Mouse (Mus musculus) forebrain, embryonic 10.5 days (tissue): Measurements from ENCODE around the gene Frem1. TPM values are rescaled to one million over a fixed set of nuclear protein-coding genes. Genes with fewer than 3 reads are reported as not detected.

ENCODE experiments used
- DNase-seq: peaks from one replicate; pipeline ENCODE4 v3.0.0-alpha.2; 2017; ENCODE audit warnings: low spot score; ENCODE audit errors: extremely low spot score
- H3K27ac ChIP-seq: fragments of 300-500 bp; sonication (generic); 2 replicates; pipeline ENCODE4 v1.5.1; 2016; ENCODE audit warnings: mild to moderate bottlenecking
- H3K27me3 ChIP-seq: fragments of 300-500 bp; sonication (generic); 2 replicates; pipeline ENCODE4 v1.6.1; 2016; ENCODE audit warnings: mild to moderate bottlenecking; ENCODE audit not compliant: poor library complexity, severe bottlenecking
- H3K36me3 ChIP-seq: fragments of 300-500 bp; sonication (generic); replicated peaks from 2 replicates; pipeline ENCODE4 v1.6.1; 2016; ENCODE audit warnings: mild to moderate bottlenecking, moderate library complexity
- H3K4me1 ChIP-seq: fragments of 300-500 bp; sonication (generic); 2 replicates; pipeline ENCODE4 v1.6.1; 2016
- H3K4me3 ChIP-seq: fragments of 300-500 bp; sonication (generic); 2 replicates; pipeline ENCODE4 v1.5.1; 2016; ENCODE audit warnings: mild to moderate bottlenecking, moderate library complexity
- H3K9me3 ChIP-seq: fragments of 300-500 bp; sonication (generic); 2 replicates; pipeline ENCODE4 v1.6.1; 2016; ENCODE audit warnings: mild to moderate bottlenecking, moderate library complexity
- WGBS: fragments of 180-500 bp; shearing (Covaris S2); methylation state at CpG from one replicate; pipeline ENCODE4 v1.1.7; 2016; 5-methylcytosine and 5-hydroxymethylcytosine counted together
- polyA plus RNA-seq: library from polyadenylated mRNA; unstranded; fragments of >200 nt; fragmentation: Nextera tagmentation; extraction: Ambion mirVana; gene quantifications from 2 replicates; pipeline ENCODE4 v1.2.1, GENCODE M21; 2016

Gene Frem1
- polyA plus RNA-seq, 1 experiment from 2014 or later = 7.2 TPM

GRCm38 (mm10) chr4:82859131-82860125 lies 192.7 kb downstream of the Frem1 start, which contains the start of gene Zdhhc21:
Gene Zdhhc21, minus strand, starts transcription at chr4:82859958.
- H3K27me3 ChIP-seq = no peaks in the 10 kb centered on the region
- WGBS = under 1% methylated on average over 82 of the region's 82 CpGs

DNA sequence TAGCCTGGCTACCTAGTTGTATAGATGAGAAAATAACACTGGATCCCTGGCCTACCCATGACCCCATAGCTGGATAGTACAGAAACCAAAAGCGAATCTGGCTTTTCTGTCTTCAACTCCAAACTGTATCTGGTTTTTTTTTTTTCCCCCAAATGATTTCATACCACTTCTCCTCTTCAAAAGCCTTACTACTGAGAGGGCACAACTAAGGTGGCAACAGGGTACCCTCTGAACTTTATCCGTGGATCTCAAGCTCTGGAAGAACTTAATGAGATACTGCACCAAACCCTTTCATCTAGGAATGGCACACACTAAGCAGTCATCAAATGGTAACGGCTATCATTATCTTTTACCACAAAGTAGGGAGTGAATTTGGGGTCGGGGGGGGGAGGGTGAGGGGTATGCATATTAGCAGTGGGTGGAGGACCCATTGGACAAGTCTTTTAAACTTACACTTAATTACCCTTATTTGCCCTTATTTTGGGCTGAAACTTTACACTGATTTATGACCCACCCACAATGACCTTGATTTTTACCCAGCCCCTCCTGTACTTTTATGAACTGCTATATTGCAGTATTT lies 193.6 kb downstream of the Frem1 start:
- H3K27me3 ChIP-seq = no peaks in the 10 kb centered on the region
- peaks cover 20% of the 10 kb centered on the region for H3K4me1 ChIP-seq
- no peaks in the 10 kb centered on the region for H3K9me3 ChIP-seq
- peak overlapping the region; percentile 82 for H3K4me3 ChIP-seq
- peak overlapping the region; percentile 97 for H3K27ac ChIP-seq
- WGBS = 27% methylated on average over 4 of the region's 4 CpGs
- no peaks in the 10 kb centered on the region for H3K36me3 ChIP-seq
- no peak for DNase-seq

More at GRCm38 (mm10) chr4:82859131-82860125, 192.7 kb downstream of the Frem1 start, which contains the start of gene Zdhhc21:
- H3K4me1 ChIP-seq = peaks cover 17% of the 10 kb centered on the region
- H3K4me3 ChIP-seq = peak within 1 kb of the TSS; percentile 82
- DNase-seq = peak; percentile 66
- no peaks in the 10 kb centered on the region for H3K9me3 ChIP-seq
- no peaks in the 10 kb centered on the region for H3K36me3 ChIP-seq
- peak within 1 kb of the TSS; percentile 97 for H3K27ac ChIP-seq

- peaks cover 8% of the 10 kb centered on the region for H3K36me3 ChIP-seq
- 93% methylated on average over 3 of the region's 3 CpGs for WGBS
- no peaks in the 10 kb centered on the region for H3K27me3 ChIP-seq
- H3K27ac ChIP-seq = no peak overlapping the region
- no peak overlapping the region for H3K4me3 ChIP-seq
- no peak for DNase-seq
- H3K9me3 ChIP-seq = no peaks in the 10 kb centered on the region
- H3K4me1 ChIP-seq = peaks cover 20% of the 10 kb centered on the region
Observed at GRCm38 (mm10) chr4:82856986-82857385, 195.2 kb downstream of the Frem1 start.

GRCm38 (mm10) chr4:82853809-82854208 lies 198.3 kb downstream of the Frem1 start:
- H3K9me3 ChIP-seq = no peaks in the 10 kb centered on the region
- no peaks in the 10 kb centered on the region for H3K27me3 ChIP-seq
- H3K4me1 ChIP-seq = peaks cover 23% of the 10 kb centered on the region
- H3K4me3 ChIP-seq = no peak overlapping the region
- no peak for DNase-seq
- WGBS = 88% methylated on average over 2 of the region's 2 CpGs
- no peak overlapping the region for H3K27ac ChIP-seq
- H3K36me3 ChIP-seq = peaks cover 11% of the 10 kb centered on the region

- Histone ChIP-seq H3K36me3 (peaks cover 23% of the 10 kb centered on the region), H3K27me3 (no peaks in the 10 kb centered on the region), H3K4me1 (peaks cover 14% of the 10 kb centered on the region), H3K27ac (no peak overlapping the region), H3K9me3 (no peaks in the 10 kb centered on the region), H3K4me3 (no peak overlapping the region)
- WGBS = 53% methylated on average over 5 of the region's 5 CpGs
- DNase-seq = no peak
Observed at GRCm38 (mm10) chr4:82848552-82849234, 203.4 kb downstream of the Frem1 start.

Other genes starting within 250 kb of the Frem1 start
- gene Zdhhc21, start 192.4 kb downstream of the Frem1 start, polyA plus RNA-seq = 11.6 and 13.7 TPM in 2 replicates
- not detected in 2 replicates for gene Cer1, start 167.2 kb downstream of the Frem1 start, polyA plus RNA-seq